Mouse (Mus musculus) G1E (cell line): ENCODE measurements at regions not wholly inside any gene's neighbourhood (a gene's known extent, or its start where the extent isn't known, plus 50 kb on each side); places are given as distances from the start of the nearest gene placed in this dataset.

Experiments
- CTCF ChIP-seq: IDR thresholded peaks from 2 replicates; pipeline ENCODE4 v1.5.1; 2012; ENCODE audit warnings: low read depth, low read length, inconsistent platforms, mixed read lengths
- GATA1 ChIP-seq: IDR thresholded peaks from 2 replicates; pipeline ENCODE4 v1.6.1; 2012; ENCODE audit warnings: borderline replicate concordance, low read length, inconsistent platforms, mixed read lengths
- POLR2AphosphoS5 ChIP-seq: IDR thresholded peaks from 2 replicates; pipeline ENCODE4 v1.6.1; 2012; ENCODE audit warnings: low read depth, low read length, inconsistent platforms; ENCODE audit not compliant: insufficient replicate concordance

DNA sequence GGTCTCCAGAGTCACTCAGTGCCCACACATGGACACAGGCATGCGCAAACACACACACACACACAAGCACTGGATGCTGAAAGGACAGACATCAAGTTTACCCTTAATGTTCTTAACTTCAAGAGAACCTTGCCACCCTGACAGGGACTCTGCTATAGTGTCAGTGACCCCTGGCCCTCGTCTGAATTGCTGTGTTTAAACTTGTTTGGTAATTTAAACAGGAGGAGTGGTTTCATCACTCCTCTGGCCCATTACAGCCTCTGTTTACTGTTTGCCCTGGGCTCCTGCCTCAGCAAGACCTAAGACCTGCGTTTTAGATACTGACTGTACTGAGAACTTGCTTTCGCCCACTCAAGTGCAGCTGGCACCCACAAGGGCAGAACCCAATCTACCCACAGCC is 139.4 kb downstream of the Sox4 start:
- no peak for TF ChIP-seq GATA1
- no peak for TF ChIP-seq CTCF
- TF ChIP-seq POLR2AphosphoS5 = no peak
